Mouse (Mus musculus): ENCODE data around the gene Rbm48. TPM values are rescaled to one million over a fixed set of nuclear protein-coding genes. Genes with fewer than 3 reads are reported as not detected.
"Not testable (repeated sequence)": the region's sequence is repeated elsewhere in the genome, so short reads cannot be mapped to it uniquely, and the experiment has no call there.

The Rbm48 gene
- polyA plus RNA-seq (2015; fragmentation: Nextera tagmentation; extraction: Ambion mirVana), result 4.9 and 5.6 TPM in 2 replicates

DNA sequence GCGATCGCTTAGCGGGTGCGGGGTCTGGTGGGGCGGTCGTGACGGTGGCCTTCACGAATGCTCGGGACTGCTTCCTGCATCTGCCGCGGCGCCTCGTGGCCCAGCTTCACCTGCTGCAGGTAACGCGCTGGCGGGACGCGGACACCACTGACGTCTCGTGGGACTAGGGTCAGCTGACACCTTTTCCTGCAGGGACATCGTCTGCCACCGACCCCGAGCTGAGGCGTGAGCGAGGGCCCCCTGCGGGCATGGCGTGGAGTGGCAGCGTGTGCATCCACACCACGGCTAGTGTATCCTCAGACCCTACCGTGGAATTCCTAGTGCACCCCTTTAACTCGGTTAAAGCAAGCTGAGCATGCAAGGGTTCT is at the start of gene Rbm48:
TSS of gene Rbm48 (minus strand) at position 187 of the 368 bp plus-strand sequence.
- peak within 1 kb of the TSS; percentile 90 for H3K4me2 ChIP-seq
- H3K4me3 ChIP-seq (replicated peaks), result peak within 1 kb of the TSS; percentile 86
- H3K36me3 ChIP-seq (replicated peaks), result peaks cover 15% of the 10 kb centered on the region
- peak within 1 kb of the TSS; percentile 75 for H3K9ac ChIP-seq
- no peaks in the 10 kb centered on the region for H3K27me3 ChIP-seq
- no peaks in the 10 kb centered on the region for H3K9me3 ChIP-seq (replicated peaks)
- WGBS (ENCODE audit: insufficient replicate concordance), result under 1% methylated on average over 31 of the region's 31 CpGs
- peaks cover 26% of the 10 kb centered on the region for H3K4me1 ChIP-seq (replicated peaks)
- peak within 1 kb of the TSS; percentile 71 for H3K27ac ChIP-seq (replicated peaks)
- ATAC-seq (ENCODE audit: insufficient read depth), result peak; percentile 70

DNA sequence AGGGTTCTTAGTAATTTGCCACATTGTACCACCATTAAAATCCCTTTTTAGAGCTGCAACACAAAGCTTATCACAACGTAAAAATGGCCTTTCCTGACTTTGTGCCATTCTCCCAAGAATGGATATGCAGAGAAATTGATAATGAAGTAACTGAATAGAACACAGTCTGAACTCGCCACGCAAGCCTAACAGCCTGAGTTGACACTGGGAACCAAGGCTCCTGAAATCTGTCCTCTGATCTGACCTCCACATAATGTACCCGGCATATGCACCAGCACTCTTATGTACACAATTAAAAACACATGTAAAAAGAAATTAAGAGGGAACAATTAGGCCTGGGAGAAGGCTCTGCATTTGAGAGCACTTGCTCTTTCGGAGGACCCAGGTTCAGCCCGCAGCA is 48.9 kb upstream of the Rbm48 start:
- no peaks in the 10 kb centered on the region for H3K27me3 ChIP-seq
- no peak for ATAC-seq (ENCODE audit: insufficient read depth)
- H3K27ac ChIP-seq (replicated peaks), result no peak overlapping the region
- no peak overlapping the region for H3K9ac ChIP-seq
- no peaks in the 10 kb centered on the region for H3K9me3 ChIP-seq (replicated peaks)
- H3K4me2 ChIP-seq, result peak overlapping the region; percentile 16; the same call in 1 of the 2 replicates
- 79% methylated on average over 6 of the region's 6 CpGs for WGBS (ENCODE audit: insufficient replicate concordance)
- H3K4me1 ChIP-seq (replicated peaks), result peaks cover 20% of the 10 kb centered on the region
- peaks cover 39% of the 10 kb centered on the region for H3K36me3 ChIP-seq (replicated peaks)
- no peak overlapping the region for H3K4me3 ChIP-seq (replicated peaks)

DNA sequence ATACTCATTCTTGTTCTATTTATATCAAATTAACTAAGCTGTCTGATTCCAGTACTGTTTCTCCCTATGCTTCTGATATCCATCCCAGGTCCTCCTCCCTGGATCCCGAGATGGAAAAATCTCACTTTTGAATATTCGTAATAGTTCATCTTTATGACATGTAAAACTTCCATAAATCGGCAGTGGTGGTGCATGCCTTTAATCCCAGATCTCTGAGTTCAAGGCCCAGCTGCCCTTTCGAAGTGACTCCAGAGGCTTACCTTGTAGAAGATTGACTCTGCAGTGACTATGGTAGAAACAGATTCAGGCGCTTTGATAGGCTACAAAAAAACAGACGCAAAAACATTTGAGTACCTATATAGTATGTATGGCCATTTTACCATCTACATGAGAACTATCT is 48.2 kb upstream of the Rbm48 start:
- no peak for ATAC-seq (ENCODE audit: insufficient read depth)
- Histone ChIP-seq H3K9ac (no peak overlapping the region), H3K4me3 (replicated peaks) (no peak overlapping the region), H3K4me2 (no peak overlapping the region), H3K27me3 (no peaks in the 10 kb centered on the region), H3K36me3 (replicated peaks) (peaks cover 44% of the 10 kb centered on the region), H3K9me3 (replicated peaks) (no peaks in the 10 kb centered on the region), H3K27ac (replicated peaks) (no peak overlapping the region), H3K4me1 (replicated peaks) (peaks cover 20% of the 10 kb centered on the region)
- WGBS (ENCODE audit: insufficient replicate concordance), result 84% methylated on average over 6 of the region's 6 CpGs

DNA sequence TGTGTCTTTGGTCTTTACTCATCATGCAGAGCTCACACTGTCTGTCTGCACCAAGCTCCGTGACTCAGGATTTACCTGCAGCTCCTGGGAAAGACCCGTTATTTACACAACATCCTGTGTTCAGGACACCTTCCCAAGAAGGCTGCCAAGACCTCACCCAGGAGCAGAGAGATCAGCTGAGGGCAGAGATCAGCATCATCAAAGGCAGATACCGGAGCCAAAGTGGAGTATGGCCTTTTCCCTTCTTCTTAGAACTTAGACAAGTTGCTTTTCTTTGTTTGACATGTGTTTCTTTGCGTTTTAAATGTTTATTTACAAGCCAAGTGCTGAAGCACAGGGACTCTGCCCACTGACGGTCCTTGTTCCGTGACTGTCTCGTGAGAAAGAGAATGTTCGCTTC is 38.9 kb upstream of the Rbm48 start:
- ATAC-seq (ENCODE audit: insufficient read depth), result no peak
- Histone ChIP-seq H3K4me2 (no peak overlapping the region), H3K4me1 (replicated peaks) (0 out of 2 replicates have a peak, but pooled peaks cover 3% of the 10 kb centered on the region), H3K9me3 (replicated peaks) (no peaks in the 10 kb centered on the region), H3K9ac (no peak overlapping the region), H3K4me3 (replicated peaks) (no peak overlapping the region), H3K27me3 (no peaks in the 10 kb centered on the region), H3K27ac (replicated peaks) (no peak overlapping the region), H3K36me3 (replicated peaks) (peaks cover 11% of the 10 kb centered on the region)
- 77% methylated on average over 8 of the region's 8 CpGs for WGBS (ENCODE audit: insufficient replicate concordance)

DNA sequence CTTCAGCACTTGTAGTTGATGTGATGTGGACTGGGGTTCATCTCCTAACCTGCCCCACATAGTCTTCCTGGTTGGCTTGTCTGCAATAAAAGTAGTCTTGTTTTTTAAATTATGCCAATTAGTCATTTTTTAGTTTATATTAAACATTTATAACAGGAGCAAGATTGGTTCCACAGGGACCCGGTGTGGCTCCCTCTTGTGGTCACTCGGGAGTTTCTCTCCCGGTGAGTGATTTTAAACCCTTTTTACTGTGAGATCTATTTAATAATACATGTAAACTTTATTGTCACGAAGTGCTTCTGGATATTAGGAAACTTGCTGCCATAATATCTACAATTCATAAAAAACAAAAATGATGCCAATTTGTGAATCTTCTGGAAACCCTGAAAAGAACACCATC is 37.6 kb upstream of the Rbm48 start:
- no peak for ATAC-seq (ENCODE audit: insufficient read depth)
- H3K36me3 ChIP-seq (replicated peaks), result peaks cover 5% of the 10 kb centered on the region; the same call in 1 of the 2 replicates
- WGBS (ENCODE audit: insufficient replicate concordance), result 70% methylated on average over 4 of the region's 4 CpGs

DNA sequence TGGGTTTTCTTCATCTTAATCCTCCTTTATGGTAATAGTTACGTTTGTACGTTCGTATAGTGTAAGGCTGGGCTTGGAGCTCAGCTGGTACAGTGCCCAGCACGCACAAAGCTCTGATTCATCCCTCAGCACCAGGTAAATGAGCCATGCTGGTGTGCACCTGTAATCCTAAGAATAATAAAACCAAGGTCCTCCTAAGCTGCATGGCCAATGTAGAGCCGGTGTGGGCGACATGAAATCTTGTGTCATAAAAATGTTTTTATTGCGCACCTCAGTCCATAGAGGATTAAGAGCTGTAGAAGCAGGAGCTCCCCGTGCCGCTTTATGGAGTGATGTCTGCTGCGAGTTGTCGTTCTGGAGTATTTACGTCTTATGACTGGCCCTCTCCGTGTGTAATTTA is 36.9 kb upstream of the Rbm48 start:
- Histone ChIP-seq H3K4me3 (replicated peaks) (no peak overlapping the region), H3K9ac (no peak overlapping the region), H3K4me1 (replicated peaks) (0 out of 2 replicates have a peak, but pooled peaks cover 3% of the 10 kb centered on the region), H3K9me3 (replicated peaks) (no peaks in the 10 kb centered on the region), H3K36me3 (replicated peaks) (peaks cover 5% of the 10 kb centered on the region; the same call in 1 of the 2 replicates), H3K27ac (replicated peaks) (no peak overlapping the region), H3K4me2 (no peak overlapping the region), H3K27me3 (no peaks in the 10 kb centered on the region)
- WGBS (ENCODE audit: insufficient replicate concordance), result 84% methylated on average over 13 of the region's 13 CpGs
- no peak for ATAC-seq (ENCODE audit: insufficient read depth)

More for the DNA sequence above, 37.6 kb upstream of the Rbm48 start:
- Histone ChIP-seq H3K27me3 (no peaks in the 10 kb centered on the region), H3K4me3 (replicated peaks) (no peak overlapping the region), H3K9me3 (replicated peaks) (no peaks in the 10 kb centered on the region), H3K4me1 (replicated peaks) (0 out of 2 replicates have a peak, but pooled peaks cover 3% of the 10 kb centered on the region), H3K27ac (replicated peaks) (no peak overlapping the region), H3K4me2 (no peak overlapping the region), H3K9ac (no peak overlapping the region)

DNA sequence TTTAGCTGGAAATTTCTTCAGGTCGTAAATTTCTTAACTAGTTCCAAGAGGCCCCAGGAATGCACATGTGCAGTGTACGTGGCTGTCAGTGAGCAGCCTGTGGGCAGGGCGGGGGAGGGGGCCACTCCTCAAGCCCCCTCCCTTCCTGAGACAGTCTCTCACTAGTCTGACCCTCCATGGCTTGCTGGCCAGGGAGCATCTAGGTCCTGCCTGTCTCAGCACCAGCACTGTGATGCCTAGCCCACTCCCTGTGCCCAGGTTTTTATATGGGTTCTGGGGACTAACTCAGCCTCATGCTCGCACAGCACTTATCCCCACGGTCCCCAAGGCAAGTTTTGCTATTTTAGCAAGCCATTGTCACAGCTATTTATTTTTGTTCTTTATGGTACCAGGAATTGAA is 35.9 kb upstream of the Rbm48 start:
- 0 out of 2 replicates have a peak, but pooled peaks cover 3% of the 10 kb centered on the region for H3K4me1 ChIP-seq (replicated peaks)
- H3K9ac ChIP-seq, result no peak overlapping the region
- H3K9me3 ChIP-seq (replicated peaks), result no peaks in the 10 kb centered on the region
- H3K4me3 ChIP-seq (replicated peaks), result no peak overlapping the region
- ATAC-seq (ENCODE audit: insufficient read depth), result no peak
- H3K27ac ChIP-seq (replicated peaks), result no peak overlapping the region
- H3K4me2 ChIP-seq, result no peak overlapping the region
- 64% methylated on average over 5 of the region's 5 CpGs for WGBS (ENCODE audit: insufficient replicate concordance)
- H3K27me3 ChIP-seq, result no peaks in the 10 kb centered on the region
- H3K36me3 ChIP-seq (replicated peaks), result peaks cover 2% of the 10 kb centered on the region; the same call in 1 of the 2 replicates

DNA sequence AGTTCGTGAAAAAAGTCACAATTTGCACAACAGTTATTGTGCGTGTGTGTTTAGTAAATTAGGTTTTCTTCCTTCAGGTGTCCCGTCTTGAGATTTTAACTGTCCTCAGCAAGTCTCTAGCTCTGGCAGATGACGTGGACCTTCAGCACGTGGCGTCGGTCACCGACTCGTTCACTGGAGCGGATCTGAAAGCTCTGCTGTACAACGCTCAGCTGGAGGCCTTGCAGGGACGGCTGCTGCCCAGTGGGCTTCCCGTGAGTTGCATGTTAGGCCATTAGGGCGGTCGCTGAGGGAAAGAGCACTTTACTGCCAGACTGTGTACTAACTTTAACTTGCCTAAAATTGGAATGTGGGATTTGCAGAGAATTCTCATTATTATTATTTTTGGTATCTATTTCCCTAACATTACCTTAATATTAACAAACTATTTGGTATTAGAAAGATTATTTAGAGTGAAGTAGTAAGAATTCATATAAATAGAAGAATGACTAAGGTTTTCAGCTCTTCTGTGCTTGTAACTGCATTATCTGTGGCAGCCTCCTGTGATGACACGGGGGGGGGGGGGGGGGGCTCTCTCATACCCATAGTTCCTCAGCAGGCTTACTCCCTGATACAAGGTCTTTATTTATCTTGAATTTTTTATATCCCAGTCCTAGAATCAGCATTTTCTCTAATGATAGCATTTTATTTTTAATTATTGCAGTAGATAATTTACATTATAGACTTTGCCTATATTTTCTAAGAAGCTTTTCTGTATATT is 35.3 kb upstream of the Rbm48 start:
- no peak for ATAC-seq (ENCODE audit: insufficient read depth)
- Histone ChIP-seq H3K9me3 (replicated peaks) (no peaks in the 10 kb centered on the region), H3K4me2 (no peak overlapping the region), H3K4me1 (replicated peaks) (0 out of 2 replicates have a peak, but pooled peaks cover 3% of the 10 kb centered on the region), H3K27ac (replicated peaks) (no peak overlapping the region), H3K27me3 (no peaks in the 10 kb centered on the region), H3K4me3 (replicated peaks) (no peak overlapping the region), H3K36me3 (replicated peaks) (0 out of 2 replicates have a peak, but pooled peaks cover under 1% of the 10 kb centered on the region), H3K9ac (no peak overlapping the region)
- WGBS (ENCODE audit: insufficient replicate concordance), result 68% methylated on average over 16 of the region's 16 CpGs

DNA sequence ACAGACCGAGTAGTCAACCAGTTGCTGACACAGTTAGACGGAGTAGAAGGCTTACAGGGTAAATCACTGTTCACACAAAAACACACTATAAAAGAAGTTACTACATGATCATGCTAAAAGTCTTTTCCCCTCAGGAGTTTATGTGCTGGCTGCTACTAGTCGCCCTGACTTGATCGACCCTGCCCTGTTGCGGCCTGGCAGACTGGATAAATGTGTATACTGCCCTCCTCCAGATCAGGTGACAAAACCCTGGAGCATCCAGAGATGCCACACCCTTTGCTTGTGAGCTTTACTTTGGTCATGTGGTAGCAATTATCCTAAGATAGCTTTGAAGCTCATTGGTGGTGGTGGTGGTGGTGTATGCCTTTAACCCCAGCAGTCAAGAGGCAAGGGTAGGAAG is 33.7 kb upstream of the Rbm48 start:
- Histone ChIP-seq H3K27me3 (no peaks in the 10 kb centered on the region), H3K4me3 (replicated peaks) (no peak overlapping the region), H3K9ac (no peak overlapping the region), H3K36me3 (replicated peaks) (peaks cover 10% of the 10 kb centered on the region; the same call in 1 of the 2 replicates), H3K9me3 (replicated peaks) (no peaks in the 10 kb centered on the region), H3K27ac (replicated peaks) (no peak overlapping the region), H3K4me1 (replicated peaks) (0 out of 2 replicates have a peak, but pooled peaks cover 3% of the 10 kb centered on the region), H3K4me2 (no peak overlapping the region)
- no peak for ATAC-seq (ENCODE audit: insufficient read depth)
- WGBS (ENCODE audit: insufficient replicate concordance), result 83% methylated on average over 5 of the region's 5 CpGs

DNA sequence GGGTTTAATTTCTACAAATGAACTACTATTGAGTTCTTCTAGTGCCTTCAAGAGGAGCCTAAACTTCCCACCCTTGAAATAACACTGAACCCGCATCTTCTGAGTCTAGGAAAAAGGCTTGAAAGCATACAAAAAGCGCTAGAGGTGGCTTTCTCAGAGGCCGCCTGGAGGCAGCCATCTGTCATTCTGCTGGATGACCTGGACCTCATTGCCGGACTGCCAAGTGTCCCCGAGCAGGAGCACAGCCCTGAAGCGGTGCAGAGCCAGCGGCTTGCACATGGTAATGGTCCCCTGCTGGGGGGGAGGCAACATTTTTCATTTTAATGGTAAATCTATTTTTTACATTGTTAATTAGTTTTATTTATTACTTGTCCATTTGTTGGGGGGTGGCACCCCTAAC is 24.1 kb upstream of the Rbm48 start:
- H3K4me1 ChIP-seq (replicated peaks), result no peaks in the 10 kb centered on the region
- no peaks in the 10 kb centered on the region for H3K9me3 ChIP-seq (replicated peaks)
- H3K9ac ChIP-seq, result no peak overlapping the region
- no peak overlapping the region for H3K4me2 ChIP-seq
- WGBS (ENCODE audit: insufficient replicate concordance), result 71% methylated on average over 7 of the region's 7 CpGs
- no peaks in the 10 kb centered on the region for H3K27me3 ChIP-seq
- no peak overlapping the region for H3K27ac ChIP-seq (replicated peaks)
- H3K36me3 ChIP-seq (replicated peaks), result peaks cover 35% of the 10 kb centered on the region; the same call in 1 of the 2 replicates
- H3K4me3 ChIP-seq (replicated peaks), result no peak overlapping the region
- ATAC-seq (ENCODE audit: insufficient read depth), result no peak

DNA sequence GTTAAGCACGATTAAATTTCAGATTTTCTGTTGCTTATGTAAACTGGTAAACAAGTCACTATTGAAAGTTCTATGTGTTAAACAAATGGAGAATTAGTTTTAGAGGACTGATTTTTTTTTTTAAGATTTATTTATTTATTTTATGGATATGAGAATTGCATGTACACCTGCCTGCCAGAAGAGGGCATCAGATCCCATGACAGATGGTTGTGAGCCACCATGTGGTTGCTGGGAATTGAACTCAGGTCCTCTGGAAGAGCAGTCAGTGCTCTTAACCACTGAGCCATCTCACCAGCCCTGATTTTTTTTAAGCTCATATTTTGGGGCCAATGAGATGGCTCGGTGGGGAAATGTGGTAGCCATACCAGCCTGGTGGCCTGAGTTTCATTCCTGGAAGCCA is 15.4 kb upstream of the Rbm48 start:
- H3K9ac ChIP-seq; H3K27me3 ChIP-seq; H3K4me2 ChIP-seq; ATAC-seq (ENCODE audit: insufficient read depth); H3K27ac ChIP-seq (replicated peaks); H3K4me1 ChIP-seq (replicated peaks); H3K4me3 ChIP-seq (replicated peaks); H3K9me3 ChIP-seq (replicated peaks): not testable (repeated sequence)
- WGBS (ENCODE audit: insufficient replicate concordance), result 75% methylated on average over 2 of the region's 2 CpGs
- peaks cover 34% of the 10 kb centered on the region for H3K36me3 ChIP-seq (replicated peaks)

Measured in liver, embryonic 15.5 days (tissue).